16 mouse cellular contexts compared by ENCODE assay signal in the genomic region with DNA sequence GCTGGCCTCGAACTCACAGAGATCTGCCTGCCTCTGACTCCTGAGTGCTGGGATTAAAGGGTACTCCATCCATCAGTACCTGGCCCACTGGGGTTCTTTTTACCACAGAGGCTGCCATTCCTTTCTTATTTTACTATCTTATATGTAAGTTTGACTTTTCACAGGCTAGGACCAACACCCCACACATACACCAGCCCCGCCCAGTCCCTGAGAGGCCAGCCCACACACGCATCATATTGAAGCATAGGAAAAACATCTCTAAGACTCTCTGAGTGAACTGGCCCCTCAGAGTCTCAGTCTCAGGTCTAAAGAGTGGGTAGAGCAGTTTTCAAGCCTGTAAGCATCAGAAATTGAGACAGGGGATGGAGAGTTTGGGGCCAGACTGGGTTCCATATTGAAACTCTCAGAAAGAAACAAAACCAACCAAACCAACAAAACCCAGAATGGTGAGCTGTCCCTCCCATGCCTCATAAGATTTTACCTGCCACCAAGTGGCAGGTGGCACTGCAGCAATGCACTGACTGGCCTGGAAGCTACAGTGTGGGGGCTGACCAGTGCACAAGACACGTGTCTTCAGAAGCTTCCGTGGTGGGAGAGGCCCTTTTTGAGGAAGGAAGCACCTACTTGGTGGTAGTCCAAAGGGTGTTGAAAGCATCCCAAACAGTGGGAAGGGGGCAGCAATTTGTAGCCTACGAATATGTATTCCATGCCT.
A peak's percentile ranks its signal among the peaks of the same experiment; 100 is the strongest.
DNase-seq lines count a peak whose midpoint lies in the region; ATAC-seq and TF ChIP-seq lines count a peak whose summit lies in the region.
"Had no signal": no experiment of that assay in that cellular context is flagged by ENCODE, and none has a peak within 500 bp of the region (broad histone marks: within the 10 kb centered on the region; RNA-seq: fewer than 3 reads in every experiment).

No protein-coding gene starts in this region.

- TF ChIP-seq CTCF in spleen, adult 2 months (IDR thresholded peaks at IDR 0.05; ENCODE audit: extremely low read depth, insufficient read depth, insufficient read length, insufficient replicate concordance), result no peak
- TF ChIP-seq CTCF in cortical plate, adult 2 months (IDR thresholded peaks at IDR 0.05; ENCODE audit: extremely low read depth, insufficient read depth, low read length), result no peak

- peak overlapping the region; percentile 5 for H3K9ac ChIP-seq in liver, embryonic 15.5 days
- H3K9ac ChIP-seq: forebrain, embryonic 13.5 days; hindbrain, embryonic 13.5 days; lung, embryonic 15.5 days had no signal

- no peaks in the 10 kb centered on the region for H3K36me3 ChIP-seq in spleen, adult 2 months (ENCODE audit: control insufficient read depth, insufficient read depth, low read length)
- no peaks in the 10 kb centered on the region for H3K36me3 ChIP-seq in liver, embryonic 15.5 days (replicated peaks)
- H3K36me3 ChIP-seq: hindbrain, embryonic 13.5 days; lung, embryonic 15.5 days had no signal

- peak overlapping the region; percentile 60 for H3K27ac ChIP-seq in spleen, adult 2 months (ENCODE audit: insufficient read depth, low read length)
- H3K27ac ChIP-seq in cortical plate, adult 2 months (ENCODE audit: insufficient read depth, low read length), result peak overlapping the region; percentile 19; the same call in 1 of the 2 replicates
- peak overlapping the region; percentile 99 for H3K27ac ChIP-seq in liver, embryonic 15.5 days (replicated peaks)
- H3K27ac ChIP-seq: forebrain, embryonic 13.5 days; hindbrain, embryonic 13.5 days; lung, embryonic 15.5 days had no signal

- H3K9me3 ChIP-seq in liver, embryonic 15.5 days (replicated peaks), result no peaks in the 10 kb centered on the region
- H3K9me3 ChIP-seq: forebrain, embryonic 13.5 days; hindbrain, embryonic 13.5 days; lung, embryonic 15.5 days had no signal

- TF ChIP-seq POLR2A in spleen, adult 2 months (IDR thresholded peaks at IDR 0.05; ENCODE audit: low read depth, low read length), result no peak
- TF ChIP-seq POLR2A in cortical plate, adult 2 months (IDR thresholded peaks at IDR 0.05; ENCODE audit: extremely low read depth, insufficient read depth, low read length), result no peak

- no peaks in the 10 kb centered on the region for H3K27me3 ChIP-seq in spleen, adult 2 months (ENCODE audit: control insufficient read depth, insufficient read depth, low read length)
- H3K27me3 ChIP-seq in liver, embryonic 15.5 days, result no peaks in the 10 kb centered on the region
- H3K27me3 ChIP-seq: forebrain, embryonic 13.5 days; hindbrain, embryonic 13.5 days; lung, embryonic 15.5 days had no signal

- H3K4me3 ChIP-seq in spleen, adult 2 months (ENCODE audit: extremely low read depth, insufficient read depth, insufficient read length), result no peak overlapping the region
- no peak overlapping the region for H3K4me3 ChIP-seq in cortical plate, adult 2 months (ENCODE audit: insufficient read depth, low read length)
- no peak overlapping the region for H3K4me3 ChIP-seq in liver, embryonic 15.5 days (replicated peaks)
- H3K4me3 ChIP-seq: forebrain, embryonic 13.5 days; hindbrain, embryonic 13.5 days; lung, embryonic 15.5 days had no signal

- peak overlapping the region; percentile 38 for H3K4me2 ChIP-seq in liver, embryonic 15.5 days
- H3K4me2 ChIP-seq: forebrain, embryonic 13.5 days; hindbrain, embryonic 13.5 days; lung, embryonic 15.5 days had no signal

- 55% methylated on average over 6 of the region's 6 CpGs for WGBS in spleen, adult 2 months
- 49% methylated on average over 6 of the region's 6 CpGs for WGBS in liver, embryonic 15.5 days (ENCODE audit: insufficient replicate concordance)

- ATAC-seq in liver, embryonic 15.5 days (ENCODE audit: insufficient read depth), result no peak
- no peak for ATAC-seq in inflammation-experienced regulatory T-cells, adult 6 months
- ATAC-seq: forebrain, embryonic 13.5 days; intestine, embryonic 16.5 days had no signal

- DNase-seq in spleen, adult 2 months (ENCODE audit: low read depth in 1 of 2, low spot score in 2 of 2), result no peak
- DNase-seq in spleen, adult 18-20 months, result no peak
- no peak for DNase-seq in thymus, postnatal 10 days (ENCODE audit: low spot score in 2 of 2)
- DNase-seq in embryo, embryonic 11 days, result no peak
- DNase-seq: adrenal gland, postnatal 25 days; cerebellum, postnatal 36 days; kidney, postnatal 4 days; layer of hippocampus, postnatal 36 days; right cerebral cortex, postnatal 14 days had no signal

- H3K4me1 ChIP-seq in spleen, adult 2 months (ENCODE audit: control insufficient read depth, insufficient read depth, insufficient read length), result peaks cover 13% of the 10 kb centered on the region; the same call in 1 of the 2 replicates
- H3K4me1 ChIP-seq in cortical plate, adult 2 months (ENCODE audit: control insufficient read depth, insufficient read depth, low read length), result no peaks in the 10 kb centered on the region
- peaks cover 64% of the 10 kb centered on the region for H3K4me1 ChIP-seq in liver, embryonic 15.5 days (replicated peaks)
- H3K4me1 ChIP-seq: forebrain, embryonic 13.5 days; hindbrain, embryonic 13.5 days had no signal

Comparison
In these comparisons a context has a peak if more than half of its experiments do, and no peak if none do; other contexts are left out.
1. H3K27ac ChIP-seq: peak in every context shown above with its lines; median percentile 99 in liver, embryonic 15.5 days; 60 in spleen, adult 2 months; 19 in cortical plate, adult 2 months.